Mouse (Mus musculus): ENCODE data around the gene Olfr895.

Olfr895 gene

DNA sequence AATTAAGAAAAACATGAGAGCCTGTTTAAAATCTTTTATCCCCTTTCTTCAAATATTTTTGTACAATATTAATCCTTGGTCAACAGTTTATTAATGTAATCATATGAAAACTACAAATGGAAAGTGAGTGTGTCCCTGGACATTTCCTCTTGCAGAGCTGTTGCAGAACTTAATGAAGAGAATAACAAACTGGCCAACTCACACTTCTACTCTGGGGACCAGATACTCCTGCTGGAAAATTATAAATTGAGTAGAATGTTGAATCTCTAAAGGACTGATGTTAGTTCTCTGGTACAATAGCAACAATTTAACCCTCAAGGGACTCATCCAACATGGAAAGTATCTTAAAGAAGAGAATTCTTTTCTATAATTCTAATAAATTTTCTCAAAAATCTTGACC, at the start of gene Olfr895:
Olfr895 (plus strand) TSS at position 301 of the 400 bp plus-strand sequence.
- no peak for DNase-seq (ENCODE audit: low spot score in 2 of 2)

DNA sequence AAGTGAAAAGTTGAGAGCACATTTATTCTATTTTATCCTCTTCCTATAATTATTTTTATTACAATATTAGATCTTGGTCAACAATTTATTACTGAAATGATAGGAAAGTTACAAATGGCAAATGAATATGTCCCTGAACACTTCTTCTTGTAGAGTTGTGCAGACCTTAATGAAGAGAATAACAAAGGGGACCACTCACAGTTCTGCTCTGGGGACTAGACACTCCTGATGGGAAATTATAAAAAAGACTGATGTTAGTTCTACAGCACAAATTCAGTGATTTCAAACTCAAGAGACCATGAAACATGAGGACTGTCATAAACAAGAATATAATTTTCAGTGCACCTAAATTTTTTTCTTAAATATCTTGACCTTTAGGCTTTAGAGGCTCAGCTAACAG, 15.2 kb upstream of the Olfr895 start, which contains the start of gene Olfr143:
Olfr143 (plus strand) TSS at position 301 of the 400 bp plus-strand sequence.
- no peak for DNase-seq (ENCODE audit: low spot score in 2 of 2)

DNA sequence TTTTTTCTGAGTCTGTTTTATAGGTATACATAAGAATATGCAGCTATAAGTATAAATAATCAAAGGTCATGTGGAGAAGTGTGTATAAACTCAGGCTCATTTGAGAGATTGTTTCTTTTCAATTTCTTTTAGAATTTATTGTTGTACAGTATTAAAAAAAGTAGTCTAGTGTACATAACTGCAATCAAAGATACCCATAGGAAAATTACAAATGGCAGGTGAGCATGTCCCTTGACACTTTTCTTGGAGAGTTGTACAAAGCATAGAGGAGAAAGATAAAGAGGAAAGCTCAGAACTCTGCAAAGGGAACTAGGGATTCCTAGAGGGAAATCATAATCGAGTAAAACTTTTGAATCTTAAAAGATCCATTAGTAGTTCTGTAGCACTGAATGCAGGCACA, 23.2 kb downstream of the Olfr895 start, which contains the start of gene Olfr896-ps1:
Olfr896-ps1 (plus strand) TSS at position 301 of the 400 bp plus-strand sequence.
- no peak for DNase-seq (ENCODE audit: low spot score in 2 of 2)
